Mouse (Mus musculus): ENCODE data around the gene Slc29a2. TPM values are rescaled to one million over a fixed set of nuclear protein-coding genes. Genes with fewer than 3 reads are reported as not detected.

Slc29a2 gene
- total and polyA plus RNA-seq, 3 experiments: 2.1 to 6.6 (median 4.2) TPM

DNA sequence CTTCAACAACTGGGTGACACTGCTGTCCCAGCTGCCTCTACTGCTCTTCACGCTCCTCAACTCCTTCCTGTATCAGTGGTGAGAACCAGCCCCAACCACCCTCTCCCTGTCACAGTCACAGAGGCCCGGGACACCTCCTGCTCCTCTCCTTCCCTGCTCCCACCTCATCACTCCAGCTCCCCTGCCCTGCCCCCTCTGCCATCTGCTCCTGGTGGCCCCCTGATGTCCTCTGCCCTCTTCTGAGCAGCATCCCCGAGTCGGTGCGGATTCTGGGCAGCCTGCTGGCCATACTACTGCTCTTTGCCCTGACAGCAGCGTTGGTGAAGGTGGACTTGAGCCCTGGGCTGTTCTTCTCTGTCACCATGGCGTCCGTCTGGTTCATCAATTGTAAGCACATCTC lies 2.5 kb downstream of the Slc29a2 start:
- no peaks in the 10 kb centered on the region for H3K9me3 ChIP-seq (replicated peaks; ENCODE audit: low read length)
- H3K4me3 ChIP-seq (replicated peaks in 1 of 3; ENCODE audit: low read depth in 2 of 3, low read length in 2 of 3, poor library complexity in 1 of 3): no peak overlapping the region
- H3K27ac ChIP-seq (ENCODE audit: insufficient read depth, low read depth): no peak overlapping the region
- peaks cover under 1% of the 10 kb centered on the region for H3K27me3 ChIP-seq (replicated peaks)
- H3K79me2 ChIP-seq (replicated peaks; ENCODE audit: control insufficient read depth, extremely low read depth, insufficient read depth, poor library complexity, severe bottlenecking): no peaks in the 10 kb centered on the region
- in situ Hi-C loops (cut with MboI; ENCODE audit: low pct_ligation_motif_present, low pct_unique_long_range_greater_than_20kb, low sequenced_read_pairs) (no loop called here), dilution Hi-C loops (cut with MboI; ENCODE audit: extremely low pct_ligation_motif_present, extremely low pct_unique_long_range_greater_than_20kb, low sequenced_read_pairs) (no loop called here)
- TF ChIP-seq SMC3 (IDR thresholded peaks at IDR 0.05; ENCODE audit: low read depth, low read length) (no peak), MYC (IDR thresholded peaks at IDR 0.05; ENCODE audit: low read depth, low read length) (no peak), IRF4 (IDR thresholded peaks at IDR 0.05; ENCODE audit: low read depth, low read length) (no peak), MEF2A (IDR thresholded peaks at IDR 0.05; ENCODE audit: borderline replicate concordance, low read depth, low read length) (no peak), MAFK (IDR thresholded peaks at IDR 0.05; ENCODE audit: insufficient replicate concordance, low read length) (no peak), NRF1 (IDR thresholded peaks at IDR 0.05; ENCODE audit: low read depth, low read length) (no peak), ZC3H11A (IDR thresholded peaks at IDR 0.05; ENCODE audit: low read depth, low read length) (no peak), ELF1 (IDR thresholded peaks at IDR 0.05; ENCODE audit: low read depth, low read length) (no peak), ZNF384 (IDR thresholded peaks at IDR 0.05; ENCODE audit: low read depth, low read length) (no peak)
- H3K4me1 ChIP-seq (ENCODE audit: control insufficient read depth in 1 of 2, insufficient read depth in 2 of 2): peaks cover 13 to 16% of the 10 kb centered on the region in 2 experiments
- H3K9ac ChIP-seq (ENCODE audit: insufficient read depth, low read depth): no peak overlapping the region
- H3K4me2 ChIP-seq (ENCODE audit: insufficient read depth, low read depth, poor library complexity, severe bottlenecking): no peak overlapping the region
- H3K36me3 ChIP-seq (replicated peaks in 1 of 2; ENCODE audit: control insufficient read depth in 1 of 2, insufficient read depth in 1 of 2, low read length in 1 of 2): peaks cover 16 to 51% of the 10 kb centered on the region in 2 experiments
- no peak for DNase-seq (ENCODE audit: extremely low read depth)

DNA sequence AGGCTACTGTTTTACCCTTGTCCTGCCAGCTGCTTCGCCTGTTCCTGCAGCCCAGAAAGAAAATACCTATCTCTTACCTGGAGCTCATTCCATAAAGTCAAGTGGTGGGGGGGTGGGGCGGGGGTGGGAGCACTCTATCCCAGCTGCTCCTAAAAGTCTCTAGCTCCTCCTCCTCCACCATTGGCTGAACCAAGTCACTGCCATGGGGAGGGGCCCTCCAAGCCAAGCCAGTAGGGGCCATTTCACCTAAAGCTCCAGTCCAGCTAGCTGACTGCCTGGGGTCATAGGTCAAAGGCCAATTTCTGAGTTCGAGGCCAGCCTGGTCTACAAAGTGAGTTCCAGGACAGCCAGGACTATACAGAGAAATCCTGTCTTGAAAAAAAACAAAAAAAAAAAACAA lies 9.0 kb downstream of the Slc29a2 start:
- Histone ChIP-seq H3K36me3 (replicated peaks in 1 of 2; ENCODE audit: control insufficient read depth in 1 of 2, insufficient read depth in 1 of 2, low read length in 1 of 2) (peaks cover 13 to 43% of the 10 kb centered on the region in 2 experiments), H3K4me2 (ENCODE audit: insufficient read depth, low read depth, poor library complexity, severe bottlenecking) (no peak overlapping the region), H3K79me2 (replicated peaks; ENCODE audit: control insufficient read depth, extremely low read depth, insufficient read depth, poor library complexity, severe bottlenecking) (no peaks in the 10 kb centered on the region), H3K9ac (ENCODE audit: insufficient read depth, low read depth) (no peak overlapping the region), H3K4me3 (replicated peaks in 1 of 3; ENCODE audit: low read depth in 2 of 3, low read length in 2 of 3, poor library complexity in 1 of 3) (no peak overlapping the region), H3K27me3 (replicated peaks) (peaks cover 4% of the 10 kb centered on the region), H3K27ac (ENCODE audit: insufficient read depth, low read depth) (no peak overlapping the region), H3K9me3 (replicated peaks; ENCODE audit: low read length) (no peaks in the 10 kb centered on the region), H3K4me1 (ENCODE audit: control insufficient read depth in 1 of 2, insufficient read depth in 2 of 2) (peaks cover 3 to 6% of the 10 kb centered on the region in 2 experiments)
- TF ChIP-seq NELFE (IDR thresholded peaks at IDR 0.05; ENCODE audit: low read depth, low read length): no peak
- no peak for TF ChIP-seq JUND (conservative IDR thresholded peaks at IDR 0.05; ENCODE audit: low read depth, low read length)
- no peak for TF ChIP-seq CTCF (conservative IDR thresholded peaks at IDR 0.05 in 1 of 2, IDR thresholded peaks at IDR 0.05 in 1 of 2; ENCODE audit: low read depth in 2 of 2, low read length in 2 of 2)
- no peak for TF ChIP-seq CHD1 (IDR thresholded peaks at IDR 0.05; ENCODE audit: low read depth, low read length)
- no peak for TF ChIP-seq KAT2A (IDR thresholded peaks at IDR 0.05; ENCODE audit: insufficient replicate concordance, low read length)
- no peak for TF ChIP-seq ZNF384 (IDR thresholded peaks at IDR 0.05; ENCODE audit: low read depth, low read length)
- dilution Hi-C loops (cut with MboI; ENCODE audit: extremely low pct_ligation_motif_present, extremely low pct_unique_long_range_greater_than_20kb, low sequenced_read_pairs): no loop called here
- in situ Hi-C loops (cut with MboI; ENCODE audit: low pct_ligation_motif_present, low pct_unique_long_range_greater_than_20kb, low sequenced_read_pairs): no loop called here
- no peak for DNase-seq (ENCODE audit: extremely low read depth)

- no peak overlapping the region for H3K4me2 ChIP-seq (ENCODE audit: insufficient read depth, low read depth, poor library complexity, severe bottlenecking)
- in situ Hi-C loops (cut with MboI; ENCODE audit: low pct_ligation_motif_present, low pct_unique_long_range_greater_than_20kb, low sequenced_read_pairs) (no loop called here), dilution Hi-C loops (cut with MboI; ENCODE audit: extremely low pct_ligation_motif_present, extremely low pct_unique_long_range_greater_than_20kb, low sequenced_read_pairs) (no loop called here)
- no peak overlapping the region for H3K9ac ChIP-seq (ENCODE audit: insufficient read depth, low read depth)
- H3K27ac ChIP-seq (ENCODE audit: insufficient read depth, low read depth): no peak overlapping the region
- H3K4me3 ChIP-seq (replicated peaks in 1 of 3; ENCODE audit: low read depth in 2 of 3, low read length in 2 of 3, poor library complexity in 1 of 3): no peak overlapping the region
- no peaks in the 10 kb centered on the region for H3K9me3 ChIP-seq (replicated peaks; ENCODE audit: low read length)
- H3K36me3 ChIP-seq (replicated peaks in 1 of 2; ENCODE audit: control insufficient read depth in 1 of 2, insufficient read depth in 1 of 2, low read length in 1 of 2): peaks cover 0 to 7% of the 10 kb centered on the region in 2 experiments
- TF ChIP-seq CTCF (conservative IDR thresholded peaks at IDR 0.05 in 1 of 2, IDR thresholded peaks at IDR 0.05 in 1 of 2; ENCODE audit: low read depth in 2 of 2, low read length in 2 of 2): no peak
- TF ChIP-seq ZNF384 (IDR thresholded peaks at IDR 0.05; ENCODE audit: low read depth, low read length): no peak
- no peak for TF ChIP-seq E2F4 (IDR thresholded peaks at IDR 0.05; ENCODE audit: insufficient replicate concordance, low read depth, low read length)
- TF ChIP-seq JUN (IDR thresholded peaks at IDR 0.05; ENCODE audit: insufficient read depth, low read depth, low read length): no peak
- TF ChIP-seq GABPA (IDR thresholded peaks at IDR 0.05; ENCODE audit: insufficient replicate concordance, low read depth, low read length): no peak
- no peak for TF ChIP-seq ELF1 (IDR thresholded peaks at IDR 0.05; ENCODE audit: low read depth, low read length)
- no peak for TF ChIP-seq BHLHE40 (IDR thresholded peaks at IDR 0.05; ENCODE audit: low read depth, low read length)
- TF ChIP-seq PAX5 (IDR thresholded peaks at IDR 0.05; ENCODE audit: low read length): no peak
- TF ChIP-seq POLR2A (IDR thresholded peaks at IDR 0.05; ENCODE audit: low read depth, low read length): no peak
- no peak for TF ChIP-seq RCOR1 (conservative IDR thresholded peaks at IDR 0.05; ENCODE audit: low read depth, low read length)
- TF ChIP-seq CHD1 (IDR thresholded peaks at IDR 0.05; ENCODE audit: low read depth, low read length): no peak
- no peak for TF ChIP-seq SIN3A (IDR thresholded peaks at IDR 0.05; ENCODE audit: low read length)
- TF ChIP-seq ZKSCAN1 (IDR thresholded peaks at IDR 0.05; ENCODE audit: borderline replicate concordance, low read depth, low read length): no peak
- no peak for TF ChIP-seq TBP (conservative IDR thresholded peaks at IDR 0.05; ENCODE audit: low read depth, low read length)
- no peak for TF ChIP-seq ZC3H11A (IDR thresholded peaks at IDR 0.05; ENCODE audit: low read depth, low read length)
- peaks cover 1% of the 10 kb centered on the region; the same call in 1 of the 2 replicates for H3K79me2 ChIP-seq (replicated peaks; ENCODE audit: control insufficient read depth, extremely low read depth, insufficient read depth, poor library complexity, severe bottlenecking)
- H3K4me1 ChIP-seq (ENCODE audit: control insufficient read depth in 1 of 2, insufficient read depth in 2 of 2): peaks cover 12 to 24% of the 10 kb centered on the region in 2 experiments
- H3K27me3 ChIP-seq (replicated peaks): peaks cover 7% of the 10 kb centered on the region
- no peak for DNase-seq (ENCODE audit: extremely low read depth)
These were observed 12.9 kb downstream of the Slc29a2 start for GRCm38 (mm10) chr19:5036577-5036976.
